Mouse (Mus musculus): ENCODE results near the gene Rbp4.
A peak's percentile ranks its signal among the peaks of the same experiment; 100 is the strongest.

Gene Rbp4

GRCm38 (mm10) chr19:38125219-38125610 lies at the start of gene Rbp4:
Rbp4 (minus strand) TSS chr19:38125281.
- DNase-seq (ENCODE audit: low spot score in 2 of 2), result no peak

DNA sequence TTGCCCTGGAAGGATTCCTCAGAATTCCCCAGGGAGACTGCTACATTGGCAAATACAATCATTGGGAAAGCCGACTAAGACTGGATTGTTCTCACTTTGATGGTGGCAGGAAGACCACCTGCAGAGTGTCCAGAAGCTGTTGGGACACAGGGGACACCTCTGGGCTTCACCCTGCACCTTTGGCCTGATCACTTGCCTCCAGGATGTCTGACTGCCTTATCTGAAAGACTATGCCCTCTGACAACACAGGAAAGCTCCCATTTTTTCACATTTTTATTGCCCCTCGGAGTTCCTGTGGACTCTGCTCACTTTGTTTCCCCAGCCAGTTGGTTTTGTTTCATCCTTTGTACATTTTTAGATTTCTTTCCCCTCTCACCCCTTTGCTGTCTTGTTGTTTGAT lies 39.6 kb upstream of the Rbp4 start:
- no peak for DNase-seq (ENCODE audit: low spot score in 2 of 2)

DNA sequence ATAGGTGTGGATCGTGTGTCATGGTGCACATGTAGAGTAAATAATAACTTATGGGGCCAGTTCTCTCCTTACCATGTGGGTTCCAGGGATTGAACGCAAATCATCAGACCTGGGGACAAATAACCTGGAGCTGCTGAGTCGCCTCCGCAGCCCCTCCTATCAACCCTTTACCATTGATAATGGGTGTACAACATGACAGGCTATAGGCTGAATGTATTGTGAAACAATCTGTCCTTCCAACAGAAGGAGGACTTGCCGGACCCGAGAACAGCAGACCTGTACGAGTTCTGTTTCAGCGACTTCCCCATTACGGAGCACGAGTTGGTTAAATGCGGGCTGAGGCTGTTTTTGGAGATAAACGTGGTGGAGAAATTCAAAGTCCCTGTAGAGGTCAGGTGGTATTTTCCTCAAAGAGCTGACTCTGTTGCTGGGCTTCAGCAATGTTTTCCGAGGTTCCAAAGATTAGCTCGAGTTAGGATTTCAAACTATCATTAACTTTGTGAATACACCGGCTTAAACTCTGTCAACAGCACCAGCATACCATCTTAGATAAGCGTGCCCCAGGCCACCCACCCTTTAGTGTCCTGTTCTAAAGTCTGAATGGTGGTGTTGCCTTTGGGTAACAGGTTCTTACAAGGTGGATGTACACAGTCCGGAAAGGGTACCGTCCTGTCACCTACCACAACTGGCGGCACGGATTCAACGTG lies 36.7 kb upstream of the Rbp4 start:
- DNase-seq (ENCODE audit: low spot score in 2 of 2), result no peak

DNA sequence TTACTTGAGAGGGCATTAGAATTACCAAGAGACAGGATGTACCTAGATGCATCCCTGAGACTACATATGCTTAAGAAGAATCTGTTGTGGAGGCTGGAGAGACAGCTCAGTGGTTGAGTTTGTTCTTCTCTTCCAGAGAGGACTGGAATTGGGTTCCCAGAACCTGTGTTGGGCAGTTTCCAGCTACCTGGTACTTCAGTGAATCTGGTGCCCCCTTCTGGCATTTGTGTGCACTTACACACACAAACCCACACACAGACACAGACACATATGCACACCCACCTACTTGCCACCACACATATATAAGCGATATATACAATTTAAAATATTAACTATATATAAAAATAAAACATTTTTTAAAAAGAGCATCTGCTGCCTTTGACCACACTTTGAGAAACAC lies 31.2 kb upstream of the Rbp4 start:
- DNase-seq (ENCODE audit: low spot score in 2 of 2), result no peak

GRCm38 (mm10) chr19:38143540-38144271 lies 18.6 kb upstream of the Rbp4 start:
- DNase-seq (ENCODE audit: low spot score in 2 of 2), result peak; percentile 18 to 40

DNA sequence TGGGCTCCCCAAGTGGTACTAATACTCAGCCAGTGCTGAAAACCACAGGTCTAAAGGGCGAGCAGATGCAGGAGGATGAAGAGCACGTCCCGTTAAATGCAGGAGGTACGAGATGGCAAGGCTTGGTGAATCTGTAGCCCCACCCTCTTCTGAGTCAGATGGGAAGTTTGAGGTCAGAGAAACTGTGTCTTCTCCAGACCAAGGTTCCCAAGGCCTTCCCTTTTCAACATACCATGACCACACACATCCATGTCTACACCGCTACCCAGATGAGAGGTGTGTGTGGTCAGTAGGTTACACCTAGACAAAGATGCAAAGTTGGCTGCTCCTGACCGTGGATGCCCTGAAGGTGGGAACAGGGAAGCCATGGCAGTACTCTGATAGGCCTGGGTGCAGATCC lies 9.7 kb upstream of the Rbp4 start:
- DNase-seq (ENCODE audit: low spot score in 2 of 2), result no peak

DNA sequence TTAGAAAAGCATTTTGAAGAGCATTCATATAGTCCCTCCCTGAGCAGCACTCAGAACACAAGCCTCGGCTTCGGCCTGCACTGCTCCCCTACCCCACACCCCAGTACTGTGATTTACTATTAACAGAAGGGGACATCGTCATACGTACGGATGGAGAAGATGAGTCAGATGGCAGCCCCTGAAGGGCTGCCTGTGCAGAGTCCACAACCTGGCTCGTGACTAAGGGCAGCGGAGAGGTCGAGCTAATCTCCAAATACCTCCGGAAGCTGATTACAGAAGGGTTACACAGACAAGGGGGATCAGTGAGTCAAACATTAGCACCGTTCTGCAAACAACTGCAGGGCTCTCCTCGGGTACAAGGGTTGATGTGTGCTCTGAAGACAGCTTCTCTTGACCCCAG lies 8.9 kb upstream of the Rbp4 start:
- no peak for DNase-seq (ENCODE audit: low spot score in 2 of 2)

- no peak for DNase-seq (ENCODE audit: low spot score in 2 of 2)
Observed at GRCm38 (mm10) chr19:38132481-38132880, 7.4 kb upstream of the Rbp4 start, which contains the start of gene Pde6c. Pde6c (plus strand) TSS chr19:38132781.

- DNase-seq (ENCODE audit: low spot score in 2 of 2), result no peak
Observed at GRCm38 (mm10) chr19:38126656-38127055, 1.6 kb upstream of the Rbp4 start.

- DNase-seq (ENCODE audit: low spot score in 2 of 2), result no peak
Observed at GRCm38 (mm10) chr19:38124401-38125218, 471 bp downstream of the Rbp4 start.

GRCm38 (mm10) chr19:38123921-38124320 lies 1.2 kb downstream of the Rbp4 start:
- DNase-seq (ENCODE audit: low spot score in 2 of 2), result no peak

DNA sequence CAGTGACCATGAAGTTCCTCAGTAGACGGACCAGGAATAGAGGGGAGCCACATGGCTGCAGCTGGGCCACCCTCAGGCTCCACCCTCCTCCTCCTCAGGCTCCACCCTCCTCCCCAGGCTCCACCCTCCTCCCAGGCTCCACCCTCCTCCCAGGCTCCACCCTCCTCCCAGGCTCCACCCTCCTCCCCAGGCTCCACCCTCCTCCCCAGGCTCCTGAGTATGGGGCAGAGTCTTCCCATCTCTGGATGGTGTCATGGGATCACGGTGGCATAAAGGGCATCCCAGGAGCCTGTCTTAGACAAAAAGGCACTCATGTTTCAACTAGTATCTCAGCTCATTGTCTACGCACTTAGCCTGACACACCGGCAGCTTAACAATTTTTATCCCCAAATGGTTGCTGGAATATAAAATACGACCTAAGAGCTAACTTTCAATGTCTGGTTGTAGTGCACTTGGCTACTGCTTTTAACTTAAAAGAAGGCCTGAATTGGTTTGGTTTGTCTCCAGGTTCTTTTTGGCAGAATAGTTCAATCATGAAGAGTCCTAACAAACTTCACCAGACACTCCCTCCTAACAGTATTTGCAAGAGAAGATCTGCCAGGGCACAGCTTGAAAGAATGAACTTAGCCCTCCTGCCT lies 4.8 kb downstream of the Rbp4 start:
- no peak for DNase-seq (ENCODE audit: low spot score in 2 of 2)

GRCm38 (mm10) chr19:38114834-38115491 lies 10.1 kb downstream of the Rbp4 start:
- DNase-seq (ENCODE audit: low spot score in 2 of 2), result no peak

DNA sequence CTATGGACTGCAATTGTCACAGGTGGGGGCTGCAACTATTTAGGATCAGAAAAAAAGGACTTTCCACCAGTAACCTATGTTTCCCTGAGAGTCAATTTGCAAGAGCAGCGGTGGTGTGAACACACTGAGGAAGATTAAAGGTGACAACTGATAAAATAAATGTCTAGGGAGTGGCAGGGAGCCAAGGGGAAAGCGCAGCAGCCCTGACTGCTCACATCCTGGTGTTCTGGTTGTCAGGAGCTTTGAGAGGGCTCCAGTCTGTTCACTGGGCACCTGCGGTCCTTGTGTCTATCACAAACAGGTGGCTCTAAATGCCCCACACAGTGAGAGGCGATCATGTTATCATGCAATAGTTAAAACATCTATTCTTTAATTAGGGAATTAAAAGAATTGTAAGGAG lies 12.5 kb downstream of the Rbp4 start:
- no peak for DNase-seq (ENCODE audit: low spot score in 2 of 2)

GRCm38 (mm10) chr19:38111056-38111455 lies 14.0 kb downstream of the Rbp4 start:
- no peak for DNase-seq (ENCODE audit: low spot score in 2 of 2)

- no peak for DNase-seq (ENCODE audit: low spot score in 2 of 2)
Observed at GRCm38 (mm10) chr19:38109506-38110242, 15.4 kb downstream of the Rbp4 start.

DNA sequence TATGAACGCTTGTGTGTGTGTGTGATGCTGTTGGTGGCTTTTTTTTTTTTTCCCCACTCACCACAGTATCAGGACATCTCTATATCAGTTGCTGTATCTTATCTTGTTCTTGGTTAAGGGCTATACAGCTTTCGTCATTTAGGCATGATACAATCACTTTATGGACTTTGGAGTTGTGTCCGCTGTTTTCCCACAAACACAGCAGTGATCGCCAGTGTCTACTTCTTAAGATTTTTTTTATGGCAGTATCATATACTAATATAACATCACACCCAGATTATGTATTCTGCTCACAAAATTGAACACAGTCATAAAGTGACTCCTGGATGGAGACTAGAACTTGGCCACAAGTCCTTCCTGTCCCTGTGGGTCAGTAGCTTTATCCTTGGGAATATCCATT lies 17.2 kb downstream of the Rbp4 start:
- DNase-seq (ENCODE audit: low spot score in 2 of 2), result no peak

- no peak for DNase-seq (ENCODE audit: low spot score in 2 of 2)
Observed at GRCm38 (mm10) chr19:38096858-38097758, 28.0 kb downstream of the Rbp4 start, which contains the start of gene Ffar4. Ffar4 (plus strand) TSS chr19:38097071.

- no peak for DNase-seq (ENCODE audit: low spot score in 2 of 2)
Observed at GRCm38 (mm10) chr19:38096231-38096630, 28.9 kb downstream of the Rbp4 start.
